Mouse (Mus musculus) thymus, adult 2 months (tissue): Measurements from ENCODE around the gene Ebf3. TPM values are rescaled to one million over a fixed set of nuclear protein-coding genes. Genes with fewer than 3 reads are reported as not detected.

Source experiments
- DNase-seq: peaks from one replicate; pipeline ENCODE4 v3.0.0; 2021
- H3K27ac ChIP-seq: fragments of 200-500 bp; 2 replicates; pipeline ENCODE4 v1.5.1; 2012; ENCODE audit warnings: low read length, control low read depth; ENCODE audit not compliant: control insufficient read depth, insufficient read depth
- H3K27me3 ChIP-seq: fragments of 200-500 bp; 2 replicates; pipeline ENCODE4 v1.6.1; 2012; ENCODE audit warnings: mild to moderate bottlenecking, low read length, moderate library complexity, mixed read lengths; ENCODE audit not compliant: control insufficient read depth, insufficient read depth
- H3K36me3 ChIP-seq: fragments of 200-500 bp; 2 replicates; pipeline ENCODE4 v1.6.1; 2012; ENCODE audit warnings: mild to moderate bottlenecking, low read length, moderate library complexity; ENCODE audit not compliant: control insufficient read depth, insufficient read depth
- H3K4me1 ChIP-seq: fragments of 200-500 bp; replicated peaks from 2 replicates; pipeline ENCODE4 v1.6.1; 2012; ENCODE audit warnings: low read length; ENCODE audit not compliant: control insufficient read depth, insufficient read depth
- H3K4me3 ChIP-seq: fragments of 200-500 bp; 2 replicates; pipeline ENCODE4 v1.5.1; 2012; ENCODE audit warnings: mild to moderate bottlenecking, low read length, control low read depth, moderate library complexity; ENCODE audit not compliant: control insufficient read depth, insufficient read depth
- CTCF ChIP-seq: fragments of 200-500 bp; IDR thresholded peaks from 2 replicates; pipeline ENCODE4 v1.5.1; 2012; ENCODE audit warnings: mild to moderate bottlenecking, control low read depth, low read length, moderate library complexity, borderline replicate concordance; ENCODE audit not compliant: control insufficient read depth, poor library complexity, insufficient read depth; ENCODE audit errors: extremely low read depth
- POLR2A ChIP-seq: fragments of 200-500 bp; IDR thresholded peaks from 2 replicates; pipeline ENCODE4 v1.6.1; 2012; ENCODE audit warnings: mild to moderate bottlenecking, low read length, control low read depth, moderate library complexity; ENCODE audit not compliant: control insufficient read depth, poor library complexity, insufficient read depth; ENCODE audit errors: extremely low read depth
- WGBS: fragments of 180-500 bp; shearing (Covaris S2); methylation state at CpG from one replicate; pipeline ENCODE4 v1.1.7; 2018; 5-methylcytosine and 5-hydroxymethylcytosine counted together
- polyA plus RNA-seq: library from polyadenylated mRNA; depleted of rRNA; stranded (reverse); fragments of >200 nt; gene quantifications from 2 replicates; pipeline ENCODE4 v1.2.3, GENCODE M21; 2012

Gene Ebf3
- polyA plus RNA-seq, 1 experiment = 2.1 TPM

GRCm38 (mm10) chr7:137209688-137210345, 104.4 kb downstream of the Ebf3 start:
- H3K4me1 ChIP-seq = no peaks in the 10 kb centered on the region
- H3K27me3 ChIP-seq = no peaks in the 10 kb centered on the region
- H3K36me3 ChIP-seq = no peaks in the 10 kb centered on the region
- no peak for DNase-seq
- H3K27ac ChIP-seq = no peak overlapping the region
- H3K4me3 ChIP-seq = no peak overlapping the region
- 94% methylated on average over 15 of the region's 15 CpGs for WGBS
- TF ChIP-seq POLR2A (no peak), CTCF (no peak)

DNA sequence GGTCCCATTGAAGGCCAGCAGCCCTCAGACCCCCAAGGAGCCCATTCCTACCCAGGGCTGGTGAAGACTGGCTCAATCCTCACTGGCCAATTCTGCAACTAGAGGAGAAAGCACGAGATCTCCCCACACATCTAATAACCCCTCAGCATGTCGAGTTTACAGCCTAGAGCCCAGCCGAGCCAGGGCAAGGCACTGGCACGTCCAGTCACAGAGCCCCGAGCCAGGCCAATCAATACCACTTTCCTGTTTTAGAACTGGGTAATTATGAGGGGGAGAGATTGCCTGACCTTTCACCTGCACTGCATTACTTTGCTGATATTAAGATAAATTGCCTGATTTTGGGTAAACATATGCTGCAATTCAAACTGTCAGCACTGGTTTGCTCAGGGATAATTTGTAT, 105.7 kb downstream of the Ebf3 start:
- no peaks in the 10 kb centered on the region for H3K4me1 ChIP-seq
- no peak for TF ChIP-seq CTCF
- TF ChIP-seq POLR2A = no peak
- no peaks in the 10 kb centered on the region for H3K36me3 ChIP-seq
- WGBS = 65% methylated on average over 5 of the region's 5 CpGs
- no peak overlapping the region for H3K4me3 ChIP-seq
- no peak for DNase-seq
- H3K27ac ChIP-seq = no peak overlapping the region
- no peaks in the 10 kb centered on the region for H3K27me3 ChIP-seq

DNA sequence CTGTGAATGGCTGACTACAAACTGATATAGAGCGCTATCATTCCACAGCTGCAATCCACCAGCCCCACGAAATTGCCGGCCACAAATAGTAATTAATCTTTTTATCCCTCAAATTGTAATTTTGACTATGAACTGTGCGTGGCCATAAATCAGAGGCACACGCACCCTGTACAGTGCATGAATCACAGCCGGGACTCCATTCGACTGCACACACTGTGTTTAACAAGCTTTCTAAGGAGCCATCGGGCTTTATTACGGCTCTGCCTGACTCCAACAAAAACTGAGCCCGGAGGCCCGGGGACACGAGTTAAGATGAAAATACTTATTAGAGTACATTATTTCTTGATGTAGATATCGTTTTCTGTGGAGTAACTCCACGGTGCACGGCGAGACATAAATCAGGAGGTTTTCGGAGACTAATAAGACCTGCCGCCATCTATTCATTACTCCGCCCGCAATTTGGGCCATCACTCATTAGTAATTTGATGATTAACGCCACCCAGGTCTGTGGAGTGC, 107.4 kb downstream of the Ebf3 start:
- DNase-seq = no peak
- no peak overlapping the region for H3K4me3 ChIP-seq
- H3K27ac ChIP-seq = no peak overlapping the region
- no peaks in the 10 kb centered on the region for H3K4me1 ChIP-seq
- no peaks in the 10 kb centered on the region for H3K36me3 ChIP-seq
- TF ChIP-seq POLR2A (no peak), CTCF (no peak)
- WGBS = 95% methylated on average over 21 of the region's 21 CpGs
- no peaks in the 10 kb centered on the region for H3K27me3 ChIP-seq

DNA sequence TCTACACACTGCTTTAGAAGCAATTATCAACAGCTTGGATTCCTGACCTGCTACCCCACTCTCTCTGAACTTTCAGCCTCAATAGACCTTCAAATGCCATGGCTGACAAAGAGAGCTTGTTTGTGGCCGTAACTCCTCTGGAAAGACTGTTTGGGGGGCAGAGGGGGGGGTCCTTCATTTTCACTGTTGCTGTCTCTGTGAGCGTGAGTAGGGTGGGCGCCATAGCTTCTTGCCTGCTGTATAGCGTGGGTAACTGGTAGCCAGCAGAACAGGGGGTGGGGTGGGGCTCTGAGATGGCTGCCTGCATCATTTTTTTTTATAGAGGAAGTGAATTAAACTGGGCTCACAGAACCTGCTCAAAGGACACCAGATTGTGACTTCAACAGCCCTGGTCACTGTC, 114.7 kb downstream of the Ebf3 start:
- no peak for DNase-seq
- WGBS = 95% methylated on average over 4 of the region's 4 CpGs
- H3K36me3 ChIP-seq = no peaks in the 10 kb centered on the region
- H3K4me3 ChIP-seq = no peak overlapping the region
- H3K27ac ChIP-seq = no peak overlapping the region
- TF ChIP-seq CTCF = no peak
- no peak for TF ChIP-seq POLR2A
- H3K27me3 ChIP-seq = no peaks in the 10 kb centered on the region
- H3K4me1 ChIP-seq = no peaks in the 10 kb centered on the region

DNA sequence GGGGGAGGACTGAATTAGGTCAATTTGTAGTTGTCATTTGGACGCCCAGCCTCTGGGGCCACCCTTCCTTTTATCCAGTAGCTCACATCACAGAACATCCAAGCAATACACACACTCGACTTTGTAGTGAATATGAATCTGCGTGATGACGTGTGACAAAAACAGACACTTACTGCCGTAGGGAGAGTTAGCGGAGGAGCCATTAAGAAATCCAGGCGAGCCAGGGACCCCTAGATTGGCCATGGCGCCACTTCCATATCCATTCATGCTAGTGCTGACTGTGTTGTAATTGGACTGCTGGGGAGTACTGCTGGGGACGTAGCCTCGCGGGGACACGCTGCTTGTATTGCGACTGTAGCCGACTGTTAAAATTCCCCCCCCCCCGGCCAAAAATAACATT, 115.3 kb downstream of the Ebf3 start:
- Histone ChIP-seq H3K27ac (no peak overlapping the region), H3K36me3 (no peaks in the 10 kb centered on the region), H3K4me1 (no peaks in the 10 kb centered on the region), H3K27me3 (no peaks in the 10 kb centered on the region), H3K4me3 (no peak overlapping the region)
- no peak for TF ChIP-seq CTCF
- TF ChIP-seq POLR2A = no peak
- DNase-seq = no peak
- WGBS = 97% methylated on average over 15 of the region's 15 CpGs

- Histone ChIP-seq H3K4me3 (no peak overlapping the region), H3K27ac (no peak overlapping the region), H3K27me3 (no peaks in the 10 kb centered on the region), H3K4me1 (no peaks in the 10 kb centered on the region), H3K36me3 (no peaks in the 10 kb centered on the region)
- TF ChIP-seq POLR2A (no peak), CTCF (no peak)
- 93% methylated on average over 23 of the region's 23 CpGs for WGBS
- DNase-seq = no peak
These were observed 116.9 kb downstream of the Ebf3 start for GRCm38 (mm10) chr7:137197118-137198030.
